Mouse (Mus musculus): Measurements from ENCODE around the gene Tmie. TPM values are rescaled to one million over a fixed set of nuclear protein-coding genes. Genes with fewer than 3 reads are reported as not detected.

Gene Tmie
- 3.4 and 4.6 TPM in 2 replicates for polyA plus RNA-seq (2012; rRNA removed)

DNA sequence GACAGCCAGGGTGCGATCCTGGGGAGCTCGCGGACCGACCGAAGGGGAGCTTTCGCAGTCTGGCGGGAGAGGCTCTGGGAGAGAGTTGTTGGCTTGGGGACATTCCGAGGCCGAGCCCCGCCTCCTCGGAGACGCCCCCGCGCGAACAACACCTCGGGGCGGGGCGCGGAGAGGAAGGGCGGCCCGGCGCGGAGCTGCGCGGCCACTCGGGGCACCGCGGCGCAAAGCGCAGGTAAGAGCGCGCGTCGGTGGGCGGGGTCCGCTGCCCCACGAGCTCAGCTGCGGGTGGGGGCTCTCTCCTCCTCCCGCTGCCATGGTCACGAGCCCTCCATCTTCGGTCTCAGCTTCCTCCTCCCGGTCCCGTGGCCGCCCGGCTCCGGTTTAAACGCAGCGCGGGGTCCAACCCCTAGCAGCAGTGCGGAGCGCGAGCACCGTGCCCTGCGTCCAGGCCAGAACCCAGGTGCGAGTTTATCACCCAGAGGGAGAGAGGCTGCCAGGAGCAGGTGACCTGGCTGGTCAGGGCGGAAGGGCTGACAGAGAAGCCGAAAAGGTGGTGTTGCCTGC lies at the start of gene Tmie:
Gene Tmie, minus strand, starts transcription at position 116 of the 564 bp plus-strand sequence.

DNA sequence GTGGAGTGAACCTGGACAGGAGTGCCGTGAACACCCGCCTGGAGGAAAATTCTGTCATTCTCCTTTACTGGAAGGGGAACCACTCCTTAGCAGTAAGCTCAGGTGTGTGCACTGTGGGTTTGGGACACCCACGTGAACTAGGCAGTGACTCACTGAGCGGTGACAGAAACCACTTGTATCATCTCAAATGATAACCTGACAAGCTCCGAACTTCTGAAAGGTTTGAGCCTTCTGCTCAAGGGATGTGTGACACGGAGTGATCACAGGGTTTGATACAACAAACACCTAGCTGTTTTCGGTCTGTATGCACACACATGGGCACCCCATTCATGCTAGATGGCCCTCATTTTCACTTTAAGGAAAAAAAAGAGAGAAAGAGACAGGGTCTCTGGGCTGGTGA lies 36.9 kb upstream of the Tmie start, which contains the start of gene Fam240a:
Gene Fam240a, minus strand, starts transcription at position 76 of the 400 bp plus-strand sequence.

DNA sequence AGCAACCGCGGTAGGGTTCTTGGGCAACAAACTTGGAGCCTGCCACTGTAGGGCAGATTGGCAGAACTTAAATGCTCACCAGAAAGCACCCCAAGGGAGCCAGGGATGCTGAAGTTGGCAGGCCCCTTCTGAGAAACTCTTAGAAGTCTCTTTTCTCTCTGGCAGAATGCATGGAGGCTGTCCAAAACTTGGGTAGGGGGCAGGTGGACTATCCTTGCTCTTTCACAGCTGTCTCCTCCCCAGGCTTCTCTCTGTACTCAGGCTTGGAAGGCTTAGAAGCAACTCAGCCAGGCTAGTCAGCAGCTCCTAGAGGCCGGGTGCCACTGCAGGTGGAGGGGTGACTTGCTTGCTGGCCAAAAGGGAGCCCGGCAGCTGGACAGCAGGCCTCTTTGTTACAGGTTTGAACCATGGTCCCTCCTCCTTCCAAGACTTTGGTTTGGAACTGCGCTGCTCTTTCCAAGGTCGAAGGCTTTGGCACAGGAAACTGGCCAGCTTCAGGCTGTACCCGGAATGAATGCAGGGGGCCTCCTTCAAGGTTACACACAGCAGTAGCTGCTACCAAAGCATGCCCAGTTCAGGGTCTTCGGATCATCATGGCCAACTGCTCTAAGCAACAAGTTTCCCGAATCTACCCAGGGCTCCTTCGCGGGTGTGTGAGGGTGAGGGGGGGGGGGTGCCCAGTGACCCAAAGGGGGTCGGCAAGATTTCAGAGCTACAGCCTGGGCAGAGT lies 557 bp downstream of the Tmie start, which contains the start of gene Als2cl:
Gene Als2cl, plus strand, starts transcription at position 680 of the 730 bp plus-strand sequence.

DNA sequence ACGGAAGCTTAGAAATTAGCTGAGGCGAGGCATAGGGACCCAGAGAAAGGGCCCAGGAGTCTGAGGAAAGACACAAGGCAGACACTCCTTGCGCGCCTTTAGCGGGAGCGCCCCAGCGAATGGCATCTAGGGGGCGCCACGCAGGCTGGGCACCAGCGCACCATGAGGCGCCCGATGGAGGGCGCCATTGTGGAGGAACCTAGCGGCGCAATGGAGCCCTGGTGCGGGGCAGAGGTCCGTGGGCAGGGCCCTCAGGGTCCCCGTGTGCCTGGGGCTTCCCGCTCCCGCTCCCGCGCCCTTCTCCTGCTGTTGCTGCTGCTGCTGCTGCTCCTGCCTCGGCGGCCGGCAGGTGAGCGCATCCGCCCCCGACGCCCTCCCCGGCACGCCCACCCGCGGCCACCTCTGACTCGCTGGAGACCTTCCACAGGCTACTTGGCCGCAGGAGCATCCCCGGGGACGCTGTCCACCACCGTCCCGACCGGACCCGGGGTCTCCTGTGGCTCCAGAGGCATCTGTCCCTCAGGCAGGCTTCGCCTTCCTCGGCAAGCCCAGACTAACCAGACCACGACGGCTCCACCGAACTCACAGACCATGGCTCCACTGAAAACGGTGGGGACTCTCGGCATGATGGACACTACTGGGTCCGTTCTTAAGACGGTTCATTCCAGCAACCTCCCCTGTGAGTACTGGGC lies 22.0 kb downstream of the Tmie start, which contains the start of gene Prss50:
Gene Prss50, plus strand, starts transcription at position 187 of the 692 bp plus-strand sequence.

DNA sequence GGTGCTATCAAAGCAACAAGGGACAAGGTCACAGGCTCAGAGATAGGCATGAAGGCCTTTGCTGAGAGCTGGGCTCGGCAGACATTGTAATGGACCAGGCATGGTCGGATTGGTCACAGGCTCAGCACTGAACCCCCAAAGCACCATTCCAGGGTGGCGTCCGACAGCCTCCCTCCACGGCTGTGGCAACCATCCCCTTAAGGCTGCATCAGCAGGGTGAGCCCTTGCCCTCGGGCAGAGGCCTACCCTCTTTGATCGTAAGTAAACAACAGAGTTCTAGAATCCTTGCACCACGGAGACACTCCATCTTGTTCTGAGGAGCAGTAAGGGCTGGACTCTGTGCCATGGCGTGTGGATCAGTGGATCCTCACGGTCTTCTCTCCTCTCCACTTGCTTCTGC lies 35.7 kb downstream of the Tmie start, which contains the start of gene Prss46:
Gene Prss46, plus strand, starts transcription at position 301 of the 400 bp plus-strand sequence.

DNA sequence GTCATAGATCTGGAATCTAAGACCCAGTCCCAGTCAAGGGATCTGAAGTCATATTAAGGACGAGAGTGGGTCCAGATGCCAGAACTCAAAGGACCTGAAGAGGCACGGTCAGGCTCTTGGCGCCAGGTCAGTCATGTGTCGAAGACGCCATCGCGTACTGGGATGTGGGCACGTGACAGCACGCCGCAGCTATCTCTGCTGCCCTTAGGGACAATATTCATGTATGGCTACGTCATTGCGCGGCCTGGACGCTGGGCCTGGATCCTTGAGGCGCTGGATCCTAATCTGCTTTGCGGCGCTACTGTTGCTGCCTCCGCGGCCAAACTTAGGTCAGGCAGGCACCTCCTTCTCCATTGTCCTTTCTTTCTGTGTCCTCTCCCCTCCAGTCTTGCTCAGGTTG lies 45.5 kb downstream of the Tmie start, which contains the start of gene Prss45:
Gene Prss45, plus strand, starts transcription at position 178 of the 400 bp plus-strand sequence.

DNA sequence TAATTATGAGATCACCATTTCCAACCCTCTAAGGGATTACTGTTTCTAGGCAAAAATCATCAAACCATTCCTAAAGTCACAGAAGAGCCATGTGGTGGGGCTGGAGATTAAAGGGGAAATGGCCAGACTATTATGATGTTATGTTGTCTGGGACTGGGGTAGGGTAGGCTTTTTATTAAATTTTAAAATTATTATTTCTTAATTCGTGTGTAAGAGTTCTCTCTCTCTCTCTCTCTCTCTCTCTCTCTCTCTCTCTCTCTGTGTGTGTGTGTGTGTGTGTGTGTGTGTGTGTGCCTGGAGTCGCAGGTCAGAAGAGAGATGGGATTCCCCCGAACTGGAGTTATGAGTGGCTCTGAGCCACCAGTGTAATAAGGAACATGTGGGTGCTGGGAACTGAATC lies 53.5 kb downstream of the Tmie start, which contains the start of gene Prss43:
Gene Prss43, plus strand, starts transcription at position 301 of the 400 bp plus-strand sequence.

Other genes with a start within 250 kb of the Tmie start
- gene Nbeal2, start 226.0 kb downstream of the Tmie start, polyA plus RNA-seq (2012; rRNA removed): 16.4 and 16.6 TPM in 2 replicates
- gene Ccdc12, start 223.6 kb downstream of the Tmie start, polyA plus RNA-seq (2012; rRNA removed): 82.1 and 85.3 TPM in 2 replicates
- gene Myl3, start 138.3 kb downstream of the Tmie start, polyA plus RNA-seq (2012; rRNA removed): 0.73 and 8.6 TPM in 2 replicates
- gene Pth1r, start 133.0 kb downstream of the Tmie start, polyA plus RNA-seq (2012; rRNA removed): 15.0 and 20.5 TPM in 2 replicates
- not detected in 2 replicates for gene Prss42, start 81.9 kb downstream of the Tmie start, polyA plus RNA-seq (2012; rRNA removed)
- not detected in 2 replicates for gene Prss44, start 66.1 kb downstream of the Tmie start, polyA plus RNA-seq (2012; rRNA removed)
- 0.03 TPM in 1 of 2 replicates, not detected in the other for gene Prss43, start 53.4 kb downstream of the Tmie start, polyA plus RNA-seq (2012; rRNA removed)
- 0.14 TPM in 1 of 2 replicates, not detected in the other for gene Prss45, start 45.5 kb downstream of the Tmie start, polyA plus RNA-seq (2012; rRNA removed)
- 0.07 TPM in 1 of 2 replicates, not detected in the other for gene Prss46, start 35.6 kb downstream of the Tmie start, polyA plus RNA-seq (2012; rRNA removed)
- 0.18 and 0.27 TPM in 2 replicates for gene Prss50, start 22.1 kb downstream of the Tmie start, polyA plus RNA-seq (2012; rRNA removed)
- 4.0 and 5.5 TPM in 2 replicates for gene Als2cl, start 243 bp downstream of the Tmie start, polyA plus RNA-seq (2012; rRNA removed)
- gene Fam240a, start 36.7 kb upstream of the Tmie start, polyA plus RNA-seq (2012; rRNA removed): not detected in 2 replicates
- 0.06 and 0.17 TPM in 2 replicates for gene Tdgf1, start 66.0 kb upstream of the Tmie start, polyA plus RNA-seq (2012; rRNA removed)
- gene Lrrc2, start 71.4 kb upstream of the Tmie start, polyA plus RNA-seq (2012; rRNA removed): 0.26 and 0.39 TPM in 2 replicates
- 0.20 TPM in 1 of 2 replicates, not detected in the other for gene Rtp3, start 110.5 kb upstream of the Tmie start, polyA plus RNA-seq (2012; rRNA removed)
- 0.26 and 0.92 TPM in 2 replicates for gene Ltf, start 139.2 kb upstream of the Tmie start, polyA plus RNA-seq (2012; rRNA removed)
- 0.84 and 1.0 TPM in 2 replicates for gene Ccrl2, start 177.4 kb upstream of the Tmie start, polyA plus RNA-seq (2012; rRNA removed)
- 44.5 and 49.4 TPM in 2 replicates for gene Lrrfip2, start 237.5 kb upstream of the Tmie start, polyA plus RNA-seq (2012; rRNA removed)

All from central nervous system, embryonic 18 days (tissue).